Mouse (Mus musculus): ENCODE results near the gene Utp20. TPM values are rescaled to one million over a fixed set of nuclear protein-coding genes. Genes with fewer than 3 reads are reported as not detected.
"Not testable (repeated sequence)": the region's sequence is repeated elsewhere in the genome, so short reads cannot be mapped to it uniquely, and the experiment has no call there.

Utp20 gene
- polyA plus RNA-seq (2016; fragmentation: Nextera tagmentation; extraction: Ambion mirVana) = 15.8 and 20.0 TPM in 2 replicates

- ATAC-seq (ENCODE audit: low FRiP score) = peak; percentile 99
- Histone ChIP-seq H3K27ac (no peak within 1 kb of the TSS), H3K36me3 (peaks cover 22% of the 10 kb centered on the region; the same call in 1 of the 2 replicates), H3K4me2 (replicated peaks) (peak within 1 kb of the TSS; percentile 72), H3K4me3 (peak within 1 kb of the TSS; percentile 84), H3K27me3 (no peaks in the 10 kb centered on the region), H3K9me3 (replicated peaks) (no peaks in the 10 kb centered on the region), H3K9ac (peak within 1 kb of the TSS; percentile 50), H3K4me1 (peaks cover 8% of the 10 kb centered on the region)
- under 1% methylated on average over 44 of the region's 44 CpGs for WGBS
Observed at GRCm38 (mm10) chr10:88826188-88826946, at the start of gene Utp20. TSS of gene Utp20 (minus strand) at chr10:88826804.

GRCm38 (mm10) chr10:88874870-88875269, 48.3 kb upstream of the Utp20 start:
- Histone ChIP-seq H3K27ac (no peak overlapping the region), H3K9ac (no peak overlapping the region), H3K27me3 (no peaks in the 10 kb centered on the region), H3K9me3 (replicated peaks) (no peaks in the 10 kb centered on the region), H3K4me3 (no peak overlapping the region), H3K4me1 (no peaks in the 10 kb centered on the region), H3K36me3 (no peaks in the 10 kb centered on the region), H3K4me2 (replicated peaks) (no peak overlapping the region)
- WGBS = 72% methylated on average over 5 of the region's 5 CpGs
- no peak for ATAC-seq (ENCODE audit: low FRiP score)

GRCm38 (mm10) chr10:88866017-88866416, 39.4 kb upstream of the Utp20 start:
- H3K27me3 ChIP-seq = no peaks in the 10 kb centered on the region
- H3K4me1 ChIP-seq = no peaks in the 10 kb centered on the region
- no peak overlapping the region for H3K4me3 ChIP-seq
- H3K9ac ChIP-seq = no peak overlapping the region
- H3K27ac ChIP-seq = no peak overlapping the region
- H3K9me3 ChIP-seq (replicated peaks) = no peaks in the 10 kb centered on the region
- no peak for ATAC-seq (ENCODE audit: low FRiP score)
- no peak overlapping the region for H3K4me2 ChIP-seq (replicated peaks)
- no peaks in the 10 kb centered on the region for H3K36me3 ChIP-seq
- WGBS = 68% methylated on average over 2 of the region's 2 CpGs

GRCm38 (mm10) chr10:88862293-88862692, 35.7 kb upstream of the Utp20 start:
- Histone ChIP-seq H3K4me1 (no peaks in the 10 kb centered on the region), H3K9me3 (replicated peaks) (no peaks in the 10 kb centered on the region), H3K36me3 (no peaks in the 10 kb centered on the region), H3K4me3 (no peak overlapping the region), H3K4me2 (replicated peaks) (no peak overlapping the region), H3K27me3 (no peaks in the 10 kb centered on the region), H3K9ac (no peak overlapping the region), H3K27ac (no peak overlapping the region)
- no peak for ATAC-seq (ENCODE audit: low FRiP score)
- 90% methylated on average over 5 of the region's 5 CpGs for WGBS

- Histone ChIP-seq H3K4me3 (no peak overlapping the region), H3K36me3 (no peaks in the 10 kb centered on the region), H3K27me3 (no peaks in the 10 kb centered on the region), H3K9me3 (replicated peaks) (no peaks in the 10 kb centered on the region), H3K27ac (no peak overlapping the region), H3K4me1 (no peaks in the 10 kb centered on the region), H3K4me2 (replicated peaks) (no peak overlapping the region), H3K9ac (no peak overlapping the region)
- no peak for ATAC-seq (ENCODE audit: low FRiP score)
Observed at GRCm38 (mm10) chr10:88861416-88861815, 34.8 kb upstream of the Utp20 start.

GRCm38 (mm10) chr10:88860911-88861310, 34.3 kb upstream of the Utp20 start:
- H3K4me2 ChIP-seq (replicated peaks) = no peak overlapping the region

GRCm38 (mm10) chr10:88853326-88853725, 26.7 kb upstream of the Utp20 start:
- 83% methylated on average over 7 of the region's 7 CpGs for WGBS
- no peak for ATAC-seq (ENCODE audit: low FRiP score)
- H3K27me3 ChIP-seq = no peaks in the 10 kb centered on the region
- no peak overlapping the region for H3K27ac ChIP-seq
- no peaks in the 10 kb centered on the region for H3K36me3 ChIP-seq
- no peak overlapping the region for H3K4me2 ChIP-seq (replicated peaks)
- H3K9me3 ChIP-seq (replicated peaks) = no peaks in the 10 kb centered on the region
- no peaks in the 10 kb centered on the region for H3K4me1 ChIP-seq
- H3K9ac ChIP-seq = no peak overlapping the region
- H3K4me3 ChIP-seq = no peak overlapping the region

More at GRCm38 (mm10) chr10:88860911-88861310, 34.3 kb upstream of the Utp20 start:
- Histone ChIP-seq H3K4me3 (no peak overlapping the region), H3K9ac (no peak overlapping the region), H3K4me1 (no peaks in the 10 kb centered on the region), H3K9me3 (replicated peaks) (no peaks in the 10 kb centered on the region), H3K27ac (no peak overlapping the region), H3K27me3 (no peaks in the 10 kb centered on the region), H3K36me3 (no peaks in the 10 kb centered on the region)
- 78% methylated on average over 3 of the region's 3 CpGs for WGBS
- ATAC-seq (ENCODE audit: low FRiP score) = no peak

GRCm38 (mm10) chr10:88849976-88850375, 23.4 kb upstream of the Utp20 start:
- H3K4me2 ChIP-seq (replicated peaks) = no peak overlapping the region
- H3K36me3 ChIP-seq = no peaks in the 10 kb centered on the region
- H3K9me3 ChIP-seq (replicated peaks) = no peaks in the 10 kb centered on the region
- no peaks in the 10 kb centered on the region for H3K4me1 ChIP-seq
- no peak for ATAC-seq (ENCODE audit: low FRiP score)
- no peak overlapping the region for H3K4me3 ChIP-seq
- no peaks in the 10 kb centered on the region for H3K27me3 ChIP-seq
- no peak overlapping the region for H3K9ac ChIP-seq
- no peak overlapping the region for H3K27ac ChIP-seq
- WGBS = 88% methylated on average over 4 of the region's 4 CpGs

GRCm38 (mm10) chr10:88848876-88849476, 22.4 kb upstream of the Utp20 start:
- H3K36me3 ChIP-seq = no peaks in the 10 kb centered on the region
- no peak overlapping the region for H3K9ac ChIP-seq
- no peak overlapping the region for H3K4me3 ChIP-seq
- 85% methylated on average over 7 of the region's 7 CpGs for WGBS
- H3K27ac ChIP-seq = no peak overlapping the region
- no peaks in the 10 kb centered on the region for H3K4me1 ChIP-seq
- H3K4me2 ChIP-seq (replicated peaks) = no peak overlapping the region
- no peak for ATAC-seq (ENCODE audit: low FRiP score)
- H3K9me3 ChIP-seq (replicated peaks) = no peaks in the 10 kb centered on the region
- no peaks in the 10 kb centered on the region for H3K27me3 ChIP-seq

GRCm38 (mm10) chr10:88834227-88834626, 7.6 kb upstream of the Utp20 start:
- Histone ChIP-seq H3K36me3 (no peaks in the 10 kb centered on the region), H3K4me3 (no peak overlapping the region), H3K27me3 (no peaks in the 10 kb centered on the region), H3K9me3 (replicated peaks) (no peaks in the 10 kb centered on the region), H3K9ac (no peak overlapping the region), H3K27ac (no peak overlapping the region), H3K4me1 (no peaks in the 10 kb centered on the region), H3K4me2 (replicated peaks) (no peak overlapping the region)
- 75% methylated on average over 2 of the region's 2 CpGs for WGBS
- ATAC-seq (ENCODE audit: low FRiP score) = no peak

GRCm38 (mm10) chr10:88828361-88828760, 1.8 kb upstream of the Utp20 start:
- no peak for ATAC-seq (ENCODE audit: low FRiP score)
- no peak overlapping the region for H3K27ac ChIP-seq
- H3K9me3 ChIP-seq (replicated peaks) = no peaks in the 10 kb centered on the region
- no peak overlapping the region for H3K9ac ChIP-seq
- H3K27me3 ChIP-seq = no peaks in the 10 kb centered on the region
- H3K4me3 ChIP-seq = no peak overlapping the region
- H3K4me2 ChIP-seq (replicated peaks) = no peak overlapping the region
- peaks cover 8% of the 10 kb centered on the region for H3K4me1 ChIP-seq
- H3K36me3 ChIP-seq = peaks cover 12% of the 10 kb centered on the region; the same call in 1 of the 2 replicates

- H3K4me3 ChIP-seq = peak overlapping the region; percentile 84; the same call in 1 of the 2 replicates
- H3K27ac ChIP-seq = no peak overlapping the region
- peaks cover 8% of the 10 kb centered on the region for H3K4me1 ChIP-seq
- 95% methylated on average over 4 of the region's 4 CpGs for WGBS
- H3K9ac ChIP-seq = no peak overlapping the region
- peaks cover 15% of the 10 kb centered on the region; the same call in 1 of the 2 replicates for H3K36me3 ChIP-seq
- H3K27me3 ChIP-seq = no peaks in the 10 kb centered on the region
- no peaks in the 10 kb centered on the region for H3K9me3 ChIP-seq (replicated peaks)
- ATAC-seq (ENCODE audit: low FRiP score) = no peak
- peak overlapping the region; percentile 72 for H3K4me2 ChIP-seq (replicated peaks)
Observed at GRCm38 (mm10) chr10:88827596-88827995, 992 bp upstream of the Utp20 start.

- ATAC-seq (ENCODE audit: low FRiP score) = peak; percentile 78
- not testable (repeated sequence) for H3K27me3 ChIP-seq; H3K27ac ChIP-seq; H3K4me1 ChIP-seq; H3K9me3 ChIP-seq (replicated peaks)
- Histone ChIP-seq H3K4me3 (peak overlapping the region; percentile 84), H3K4me2 (replicated peaks) (peak overlapping the region; percentile 72), H3K36me3 (peaks cover 16% of the 10 kb centered on the region; the same call in 1 of the 2 replicates), H3K9ac (peak overlapping the region; percentile 50)
- WGBS = 3% methylated on average over 6 of the region's 6 CpGs
Observed at GRCm38 (mm10) chr10:88826947-88827306, 323 bp upstream of the Utp20 start.

All from hindbrain, embryonic 12.5 days (tissue).